Comparison of ENCODE assay signal across 8 mouse cellular contexts in genomic region chr17:84675951-84676366, GRCm38 (mm10). TPM values are rescaled to one million over a fixed set of nuclear protein-coding genes. Genes with fewer than 3 reads are reported as not detected.
DNase-seq lines count a peak whose midpoint lies in the region; ATAC-seq and TF ChIP-seq lines count a peak whose summit lies in the region.

Gene Abcg8 (plus strand): TSS chr17:84676302.

- ATAC-seq in hindbrain, postnatal 0 days, result peak; percentile 58; the same call in 1 of the 2 replicates
- ATAC-seq in lung, embryonic 15.5 days (ENCODE audit: borderline replicate concordance, extremely low read depth, low FRiP score, low TSS enrichment), result peak; percentile 55; the same call in 1 of the 2 replicates
- ATAC-seq in stomach, embryonic 14.5 days (ENCODE audit: insufficient number of reproducible peaks, insufficient read depth, low FRiP score, low read depth), result peak; percentile 44; the same call in 1 of the 2 replicates

- peak within 1 kb of the TSS; percentile 50 for H3K4me3 ChIP-seq in forebrain, embryonic 10.5 days
- peak within 1 kb of the TSS; percentile 34 for H3K4me3 ChIP-seq in hindbrain, postnatal 0 days (ENCODE audit: low read length)
- peak within 1 kb of the TSS; percentile 36 for H3K4me3 ChIP-seq in lung, embryonic 15.5 days
- peak within 1 kb of the TSS; percentile 36 for H3K4me3 ChIP-seq in stomach, embryonic 14.5 days (ENCODE audit: low read depth, low read length)

- peak within 1 kb of the TSS; percentile 80 for H3K27ac ChIP-seq in forebrain, embryonic 10.5 days
- no peak within 1 kb of the TSS for H3K27ac ChIP-seq in hindbrain, postnatal 0 days
- no peak within 1 kb of the TSS for H3K27ac ChIP-seq in lung, embryonic 15.5 days
- H3K27ac ChIP-seq in stomach, embryonic 14.5 days (ENCODE audit: low read length), result no peak within 1 kb of the TSS

- no peaks in the 10 kb centered on the region for H3K36me3 ChIP-seq in forebrain, embryonic 10.5 days (replicated peaks)
- H3K36me3 ChIP-seq in hindbrain, postnatal 0 days (ENCODE audit: insufficient read depth, low read length), result no peaks in the 10 kb centered on the region
- H3K36me3 ChIP-seq in lung, embryonic 15.5 days, result no peaks in the 10 kb centered on the region
- no peaks in the 10 kb centered on the region for H3K36me3 ChIP-seq in stomach, embryonic 14.5 days (ENCODE audit: control insufficient read depth, insufficient read depth, low read length)

- H3K27me3 ChIP-seq in forebrain, embryonic 10.5 days (ENCODE audit: poor library complexity, severe bottlenecking), result peaks cover 18% of the 10 kb centered on the region
- H3K27me3 ChIP-seq in hindbrain, postnatal 0 days (ENCODE audit: insufficient read depth, low read length), result peaks cover 9% of the 10 kb centered on the region
- no peaks in the 10 kb centered on the region for H3K27me3 ChIP-seq in lung, embryonic 15.5 days
- no peaks in the 10 kb centered on the region for H3K27me3 ChIP-seq in stomach, embryonic 14.5 days (ENCODE audit: control insufficient read depth, insufficient read depth, low read length)

- 0 out of 2 replicates have a peak within 1 kb of the TSS, but pooled peaks have one; percentile 21 for H3K9ac ChIP-seq in hindbrain, postnatal 0 days (replicated peaks; ENCODE audit: low read length)
- H3K9ac ChIP-seq in lung, embryonic 15.5 days, result no peak within 1 kb of the TSS
- no peak within 1 kb of the TSS for H3K9ac ChIP-seq in stomach, embryonic 14.5 days (replicated peaks; ENCODE audit: low read depth, low read length)

- peak within 1 kb of the TSS; percentile 63 for H3K4me2 ChIP-seq in hindbrain, postnatal 0 days (ENCODE audit: low read depth, low read length)
- peak within 1 kb of the TSS; percentile 69 for H3K4me2 ChIP-seq in lung, embryonic 15.5 days
- H3K4me2 ChIP-seq in stomach, embryonic 14.5 days (replicated peaks; ENCODE audit: low read depth, low read length), result peak within 1 kb of the TSS; percentile 82

- peaks cover 45% of the 10 kb centered on the region for H3K4me1 ChIP-seq in forebrain, embryonic 10.5 days
- H3K4me1 ChIP-seq in hindbrain, postnatal 0 days (ENCODE audit: insufficient read depth, low read length), result no peaks in the 10 kb centered on the region
- H3K4me1 ChIP-seq in lung, embryonic 15.5 days, result peaks cover 21% of the 10 kb centered on the region
- 0 out of 2 replicates have a peak, but pooled peaks cover 3% of the 10 kb centered on the region for H3K4me1 ChIP-seq in stomach, embryonic 14.5 days (ENCODE audit: control insufficient read depth, insufficient read depth, low read length)

- no peaks in the 10 kb centered on the region for H3K9me3 ChIP-seq in forebrain, embryonic 10.5 days
- no peaks in the 10 kb centered on the region for H3K9me3 ChIP-seq in hindbrain, postnatal 0 days (ENCODE audit: low read length)
- H3K9me3 ChIP-seq in lung, embryonic 15.5 days, result no peaks in the 10 kb centered on the region
- no peaks in the 10 kb centered on the region for H3K9me3 ChIP-seq in stomach, embryonic 14.5 days (ENCODE audit: control insufficient read depth, low read depth, low read length)

- TF ChIP-seq CTCF in hindbrain, postnatal 0 days (IDR thresholded peaks at IDR 0.05; ENCODE audit: low read depth), result no peak; the same call in 1 of the 2 replicates

- WGBS in forebrain, embryonic 10.5 days, result 2% methylated on average over 24 of the region's 24 CpGs
- under 1% methylated on average over 24 of the region's 24 CpGs for WGBS in hindbrain, postnatal 0 days
- WGBS in lung, embryonic 15.5 days, result 2% methylated on average over 24 of the region's 24 CpGs
- 3% methylated on average over 24 of the region's 24 CpGs for WGBS in stomach, embryonic 14.5 days

- DNase-seq in lung, adult 18-20 months, result peak; percentile 11 to 16
- DNase-seq in lung, postnatal 25 days (ENCODE audit: low spot score), result no peak
- DNase-seq in forebrain, embryonic 10.5 days (ENCODE audit: extremely low spot score, low spot score), result peak; percentile 57
- peak; percentile 25 for DNase-seq in hindbrain, postnatal 0 days (ENCODE audit: low spot score)
- no peak for DNase-seq in layer of hippocampus, postnatal 25 days (ENCODE audit: extremely low spot score in 1 of 2, low spot score in 1 of 2)
- DNase-seq in urinary bladder, postnatal 14 days (ENCODE audit: low spot score), result no peak

RNA-seq across cellular contexts. Expression of gene Abcg8, which starts in this region (rescaled TPM):
- 0.23 and 0.33 TPM in 2 replicates for polyA plus RNA-seq in forebrain, embryonic 10.5 days (2016; fragmentation: Nextera tagmentation; extraction: Ambion mirVana)
- total RNA-seq in hindbrain, postnatal 0 days (2014; rRNA removed), result 0.11 TPM in 1 of 2 replicates, not detected in the other
- 0.05 TPM in 1 of 2 replicates, not detected in the other for polyA plus RNA-seq in hindbrain, postnatal 0 days (2015; fragmentation: Nextera tagmentation; extraction: Ambion mirVana)
- polyA plus RNA-seq in lung, embryonic 15.5 days (2015; fragmentation: Nextera tagmentation; extraction: Ambion mirVana), result 0.06 TPM in 1 of 2 replicates, not detected in the other
- polyA plus RNA-seq in stomach, embryonic 14.5 days (2014; fragmentation: Nextera tagmentation; extraction: Ambion mirVana), result 0.20 TPM in 1 of 2 replicates, not detected in the other
- not detected for total RNA-seq in layer of hippocampus, postnatal 25 days (2021)

Comparison
In these comparisons a context has a peak if more than half of its experiments do, and no peak if none do; other contexts are left out.
1. DNase-seq: peak in lung, adult 18-20 months (2 of 2); none in lung, postnatal 25 days (single experiment), layer of hippocampus, postnatal 25 days (0 of 2) and urinary bladder, postnatal 14 days (single experiment).
2. Peak in DNase-seq, H3K4me3 ChIP-seq and H3K27ac ChIP-seq in forebrain, embryonic 10.5 days; RNA of the gene not detected or under 1 TPM.
3. Peak in DNase-seq, ATAC-seq, H3K4me3 ChIP-seq, H3K9ac ChIP-seq and H3K4me2 ChIP-seq in hindbrain, postnatal 0 days; RNA of the gene not detected or under 1 TPM.
4. Peak in ATAC-seq, H3K4me3 ChIP-seq and H3K4me2 ChIP-seq in lung, embryonic 15.5 days; RNA of the gene not detected or under 1 TPM.
5. Peak in ATAC-seq, H3K4me3 ChIP-seq and H3K4me2 ChIP-seq in stomach, embryonic 14.5 days; RNA of the gene not detected or under 1 TPM.
6. Peak in every context shown above with its lines, with median percentiles within 50 percentile points of each other: H3K4me3 ChIP-seq, ATAC-seq and H3K4me2 ChIP-seq.